Mouse (Mus musculus) c-Kit-positive CD71-positive TER-119-negative erythroid progenitor cells, embryonic 14.5 days (primary cell): Measurements from ENCODE around the gene Prickle2.

Experiments
- DNase-seq: peaks from one replicate; pipeline ENCODE4 v3.0.0-alpha.2; 2013; ENCODE audit warnings: low read depth

Gene Prickle2

GRCm38 (mm10) chr6:92665530-92665989, 40.4 kb downstream of the Prickle2 start:
- no peak for DNase-seq

DNA sequence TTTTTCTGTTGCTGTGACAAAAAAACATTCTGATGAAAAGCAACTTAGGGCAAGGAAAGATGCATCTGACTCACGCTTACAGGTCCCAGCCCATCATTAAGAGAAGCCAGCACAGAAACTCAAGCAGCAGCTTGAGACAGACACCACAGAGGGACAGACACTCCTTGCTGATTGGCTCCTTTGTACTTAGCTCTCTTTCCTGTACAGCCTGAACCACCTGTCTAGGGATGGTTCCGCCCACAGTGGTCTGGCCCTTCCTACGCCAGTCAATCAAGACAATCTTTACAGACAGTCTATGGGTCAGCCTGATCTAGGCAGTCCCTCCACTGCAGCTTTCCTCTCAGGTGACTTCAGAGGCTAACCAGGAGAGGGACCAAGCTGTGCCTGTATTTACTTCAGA, 42.1 kb downstream of the Prickle2 start:
- DNase-seq, result no peak

GRCm38 (mm10) chr6:92663433-92663832, 42.5 kb downstream of the Prickle2 start:
- no peak for DNase-seq

DNA sequence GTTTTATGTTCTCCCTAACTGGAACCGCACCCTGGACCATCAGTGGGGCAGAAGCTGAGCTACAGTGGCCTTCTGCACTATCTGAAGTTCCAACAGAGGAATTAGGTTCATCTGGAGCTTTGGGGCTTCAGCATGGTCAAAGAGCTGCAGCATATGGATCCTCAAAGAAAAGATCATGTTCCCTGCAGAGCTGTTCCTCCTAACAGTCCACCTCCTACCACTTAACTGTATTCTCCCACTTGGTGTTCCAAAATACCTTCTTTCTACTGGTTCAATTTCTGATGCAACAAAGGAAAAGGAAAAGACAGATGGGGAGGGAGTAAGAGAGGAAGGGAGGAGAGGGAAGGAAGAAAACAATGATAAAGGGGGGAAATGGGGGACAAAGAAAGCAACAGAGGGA, 56.9 kb downstream of the Prickle2 start:
- no peak for DNase-seq

DNA sequence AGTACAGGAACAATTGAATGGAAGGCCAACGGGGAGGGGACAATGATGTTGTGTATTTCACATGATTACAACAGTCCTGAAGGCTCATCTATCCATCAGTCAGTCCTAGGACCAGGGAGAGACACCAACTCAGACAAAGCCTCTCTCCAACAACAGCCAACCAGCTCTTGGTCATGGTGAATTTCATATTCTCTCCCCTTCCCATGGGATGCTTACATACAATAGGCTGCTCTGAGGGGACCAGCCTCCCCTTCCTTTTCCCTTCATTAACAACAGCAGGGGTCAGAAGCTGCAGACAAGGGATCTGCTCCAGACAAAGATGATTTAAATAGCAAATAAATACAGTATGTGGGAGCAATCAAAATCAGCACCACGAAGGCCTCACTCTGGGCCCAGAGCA, 57.4 kb downstream of the Prickle2 start:
- no peak for DNase-seq

- DNase-seq, result no peak
These were observed 63.0 kb downstream of the Prickle2 start for GRCm38 (mm10) chr6:92642929-92643328.

DNA sequence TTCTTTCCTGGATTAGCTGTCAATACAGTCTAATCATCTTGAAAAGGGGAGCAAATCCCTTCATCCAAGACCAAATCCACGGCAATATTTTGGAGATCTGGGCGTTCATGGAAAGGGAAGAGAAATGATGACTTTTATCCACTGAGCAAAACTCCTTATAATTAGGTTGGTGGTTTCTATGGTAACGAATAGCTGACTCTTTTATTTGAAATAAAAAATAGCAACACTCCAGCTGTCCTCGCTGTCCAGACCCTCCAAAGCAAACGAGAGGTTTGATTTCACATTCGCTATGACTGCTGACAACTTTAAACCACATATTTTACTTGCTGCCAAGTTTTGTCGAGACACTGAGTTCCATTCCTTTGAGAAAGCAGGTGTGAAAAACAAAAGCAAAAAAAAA, 64.0 kb downstream of the Prickle2 start:
- DNase-seq, result no peak

DNA sequence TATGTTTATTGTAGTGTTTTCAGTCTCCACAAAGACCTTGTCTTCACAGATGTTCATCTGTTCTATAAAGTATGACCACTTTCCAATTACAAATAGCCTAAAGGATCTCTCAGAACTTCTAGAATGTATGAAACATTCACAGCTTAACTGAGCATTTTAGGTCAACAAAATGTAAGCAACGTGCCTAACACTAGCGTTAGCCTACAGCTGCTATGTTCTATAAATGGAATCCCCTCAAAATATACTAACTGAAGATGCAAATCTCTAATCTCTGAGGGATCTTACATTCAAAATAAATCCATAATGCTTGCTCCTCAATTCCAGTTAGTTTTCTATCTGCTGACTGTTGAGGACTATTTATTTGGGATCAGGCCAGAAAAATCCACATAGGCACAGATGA, 65.1 kb downstream of the Prickle2 start:
- no peak for DNase-seq

- no peak for DNase-seq
These were observed 69.5 kb downstream of the Prickle2 start for GRCm38 (mm10) chr6:92636431-92636830.

DNA sequence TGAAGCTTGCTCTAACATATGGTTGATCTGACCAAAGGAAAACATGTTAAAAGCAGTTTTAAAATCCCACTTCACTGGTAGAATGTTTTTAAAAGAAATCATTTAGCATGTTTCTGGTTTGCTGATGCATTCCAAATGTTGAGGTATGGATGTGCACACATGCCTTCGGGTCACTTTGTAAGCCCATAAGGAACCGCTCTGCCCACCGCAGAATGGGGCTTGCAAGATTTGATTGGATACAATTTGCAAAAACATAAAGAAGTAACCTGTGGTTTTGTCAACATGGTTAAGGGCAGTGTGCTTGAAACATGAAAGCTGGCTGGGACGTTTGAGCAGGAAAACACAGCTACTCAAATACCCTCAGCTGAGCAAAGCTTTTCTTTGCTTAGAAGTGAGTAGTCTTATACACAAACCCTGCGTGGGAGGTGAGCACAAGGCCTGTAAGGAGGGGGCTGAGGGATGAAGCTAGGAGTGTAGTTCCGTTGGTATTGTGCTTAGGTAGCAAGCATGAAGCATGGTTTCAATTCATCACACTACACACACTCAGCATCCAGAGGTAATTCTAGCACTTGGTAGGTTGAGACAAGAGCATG, 71.0 kb downstream of the Prickle2 start:
- no peak for DNase-seq

- DNase-seq, result no peak
These were observed 75.0 kb downstream of the Prickle2 start for GRCm38 (mm10) chr6:92630991-92631390.

- DNase-seq, result no peak
These were observed 78.2 kb downstream of the Prickle2 start for GRCm38 (mm10) chr6:92627711-92628110.

- no peak for DNase-seq
These were observed 78.8 kb downstream of the Prickle2 start for GRCm38 (mm10) chr6:92627048-92627617.

- no peak for DNase-seq
These were observed 80.0 kb downstream of the Prickle2 start for GRCm38 (mm10) chr6:92625923-92626322.

- no peak for DNase-seq
These were observed 81.6 kb downstream of the Prickle2 start for GRCm38 (mm10) chr6:92624306-92624705.

- DNase-seq, result no peak
These were observed 88.8 kb downstream of the Prickle2 start for GRCm38 (mm10) chr6:92617183-92617582.

- DNase-seq, result no peak
These were observed 91.2 kb downstream of the Prickle2 start for GRCm38 (mm10) chr6:92614771-92615170.

GRCm38 (mm10) chr6:92612151-92612769, 93.7 kb downstream of the Prickle2 start:
- DNase-seq, result no peak

GRCm38 (mm10) chr6:92609682-92610235, 96.2 kb downstream of the Prickle2 start:
- no peak for DNase-seq

DNA sequence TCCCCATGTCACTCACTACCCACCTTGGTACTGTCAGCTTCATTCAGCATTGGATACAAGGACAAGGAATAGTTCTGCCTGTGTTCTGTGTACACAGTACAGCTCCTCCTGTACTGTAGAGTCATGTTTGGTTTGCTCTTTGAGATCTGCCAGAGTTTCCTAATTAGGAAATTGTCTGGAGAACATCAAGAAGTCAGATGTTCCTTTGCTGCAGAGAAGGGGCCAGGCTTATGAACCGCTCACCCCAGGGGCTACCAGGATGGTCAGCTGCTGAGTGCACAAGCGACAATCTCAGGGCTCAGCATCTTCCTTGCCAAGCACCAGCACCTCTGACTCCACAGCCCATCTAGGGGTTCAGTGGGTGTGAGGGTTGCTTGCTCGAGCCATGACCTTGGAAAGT, 96.9 kb downstream of the Prickle2 start:
- no peak for DNase-seq

DNA sequence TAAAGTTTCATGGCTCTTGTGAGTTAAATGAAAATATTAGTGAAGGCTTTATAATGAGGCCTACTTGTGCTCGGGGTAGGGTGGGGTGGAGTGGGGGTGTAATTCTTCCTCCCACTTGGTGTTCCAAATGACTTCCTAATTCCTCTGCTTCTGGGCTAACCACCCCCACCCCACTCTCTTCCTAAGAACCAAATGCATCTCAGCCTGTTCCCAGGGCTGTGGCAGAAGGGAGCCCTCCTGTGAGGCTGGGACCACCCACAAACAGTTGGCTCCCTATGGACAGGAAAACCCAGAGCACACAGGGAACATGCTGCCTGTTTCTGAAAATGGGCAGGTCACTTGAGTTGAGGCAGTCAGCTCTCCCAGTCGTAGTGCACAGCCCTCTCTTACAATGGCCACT, 100.8 kb downstream of the Prickle2 start:
- DNase-seq, result no peak

DNA sequence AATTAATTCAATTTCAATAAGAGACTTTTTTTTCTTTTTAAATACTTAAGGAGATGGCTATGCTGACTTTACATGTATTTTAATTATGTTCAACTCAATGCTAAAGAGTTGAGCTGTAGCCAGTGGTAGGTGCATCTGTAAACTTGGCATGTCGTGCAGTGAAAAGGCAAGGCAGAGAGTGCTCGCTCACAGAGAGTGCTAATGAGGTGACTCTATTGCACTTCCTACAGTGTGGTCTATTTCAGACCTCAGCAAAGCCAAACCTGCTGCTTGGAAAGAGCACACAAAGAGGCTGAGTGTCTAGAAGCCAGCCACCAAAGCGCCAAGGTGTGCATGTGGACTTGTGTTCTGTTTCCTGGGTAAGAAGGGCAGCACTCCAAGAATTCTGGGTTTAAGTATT, 109.6 kb downstream of the Prickle2 start:
- DNase-seq, result no peak

DNA sequence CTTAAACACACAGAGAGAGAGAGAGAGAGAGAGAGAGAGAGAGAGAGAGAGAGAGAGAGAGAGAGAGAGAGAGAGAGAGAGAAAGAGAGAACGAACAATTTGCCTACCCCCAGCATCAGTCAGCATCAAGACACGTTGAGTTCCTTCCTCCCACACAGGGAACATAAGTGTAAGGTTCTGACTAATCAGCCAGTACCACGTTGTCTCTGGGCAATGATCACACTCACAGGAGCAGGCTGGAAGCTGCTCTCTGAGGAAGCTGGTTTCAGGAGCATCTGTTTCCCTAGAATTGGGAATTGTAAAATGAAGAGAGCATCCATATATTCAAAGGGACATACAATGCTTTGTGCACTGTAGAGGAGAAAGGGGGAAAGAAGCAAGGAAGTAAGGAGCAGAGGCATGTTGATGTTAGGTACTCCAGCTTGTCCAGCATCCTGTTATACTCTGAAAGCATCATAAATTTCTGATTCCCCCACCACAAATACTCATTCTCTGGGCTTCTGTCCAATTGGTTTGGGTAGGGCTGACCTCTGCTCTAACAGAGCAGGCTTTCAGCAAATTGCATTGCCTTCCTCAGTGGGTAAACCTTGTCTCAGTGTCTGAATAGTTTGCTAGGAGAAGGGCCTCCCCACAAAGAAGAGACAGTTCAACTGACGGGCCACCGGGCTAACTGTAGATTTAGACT, 116.4 kb downstream of the Prickle2 start:
- DNase-seq, result no peak
